Mouse (Mus musculus): ENCODE measurements around the gene Rcvrn. TPM values are rescaled to one million over a fixed set of nuclear protein-coding genes. Genes with fewer than 3 reads are reported as not detected.

Rcvrn gene
- polyA plus RNA-seq, 1 experiment from 2014 or later, result not detected

DNA sequence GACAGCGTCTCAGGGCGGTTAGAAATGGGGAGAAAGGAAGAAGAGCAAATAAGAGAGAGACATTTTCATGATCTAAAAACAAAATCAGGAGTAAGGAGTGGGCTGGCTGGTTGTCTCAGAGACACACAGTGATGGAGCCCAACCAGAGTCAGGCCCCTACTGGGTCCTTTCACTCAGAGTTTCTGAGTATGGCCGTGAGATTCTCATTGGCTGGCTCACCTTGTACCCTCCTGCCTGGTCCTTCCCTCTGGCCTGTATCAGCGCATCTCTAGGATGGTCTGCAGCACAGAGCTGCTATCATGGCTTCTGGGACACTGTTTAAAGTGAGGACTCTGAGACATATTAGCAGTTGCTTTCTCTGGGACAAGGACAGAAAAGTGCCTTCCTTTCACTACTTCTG lies 40.6 kb upstream of the Rcvrn start:
- 85% methylated on average over 4 of the region's 4 CpGs for WGBS
- Histone ChIP-seq H3K9me3 (ENCODE audit: control insufficient read depth, low read length) (no peaks in the 10 kb centered on the region), H3K36me3 (ENCODE audit: control insufficient read depth, insufficient read depth, low read length) (no peaks in the 10 kb centered on the region), H3K4me1 (ENCODE audit: control insufficient read depth, insufficient read depth, low read depth, low read length) (peaks cover 24% of the 10 kb centered on the region), H3K4me2 (ENCODE audit: low read length) (no peak overlapping the region), H3K27ac (ENCODE audit: low read depth, low read length) (no peak overlapping the region), H3K4me3 (ENCODE audit: low read length) (no peak overlapping the region), H3K27me3 (replicated peaks; ENCODE audit: control insufficient read depth, insufficient read depth, low read length) (no peaks in the 10 kb centered on the region), H3K9ac (ENCODE audit: low read depth, low read length) (no peak overlapping the region)
- no peak for ATAC-seq

DNA sequence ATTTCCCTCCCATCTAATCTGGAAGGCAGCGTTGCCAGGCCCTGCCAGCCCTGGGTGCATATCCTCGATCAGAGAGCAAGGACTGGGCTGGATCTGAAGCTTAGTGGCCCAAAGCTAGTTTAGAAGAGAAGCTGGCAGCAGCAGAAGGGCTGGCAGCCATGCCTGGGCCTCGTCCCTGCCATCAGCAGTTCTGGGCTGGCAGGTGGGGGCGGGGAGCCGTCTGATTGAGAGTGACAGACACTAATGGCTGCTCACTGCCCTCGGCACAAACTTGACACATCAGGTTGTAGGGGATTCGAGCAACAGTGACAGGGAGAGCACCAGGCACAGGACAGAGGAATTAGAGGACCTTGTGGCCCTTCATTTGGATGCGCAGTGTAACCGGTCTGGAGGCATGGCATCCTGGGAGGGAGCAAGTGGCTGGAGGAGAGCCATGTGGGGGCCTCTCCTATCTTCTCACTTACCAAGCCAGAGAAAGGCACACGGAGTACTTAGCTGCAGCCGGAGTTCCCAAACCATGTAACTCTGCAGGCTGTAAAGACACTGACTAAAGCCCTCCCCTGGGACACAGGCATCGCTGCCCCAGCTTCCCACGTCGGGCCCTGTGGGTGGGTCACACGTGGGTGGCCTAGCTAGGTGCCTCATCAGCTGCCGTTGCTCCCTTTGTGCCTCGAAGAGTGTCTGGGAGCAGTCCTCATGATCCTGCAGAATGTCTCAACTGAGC lies 39.7 kb upstream of the Rcvrn start:
- peak overlapping the region; percentile 32; the same call in 1 of the 2 replicates for H3K9ac ChIP-seq (ENCODE audit: low read depth, low read length)
- H3K4me1 ChIP-seq (ENCODE audit: control insufficient read depth, insufficient read depth, low read depth, low read length), result peaks cover 24% of the 10 kb centered on the region
- H3K27me3 ChIP-seq (replicated peaks; ENCODE audit: control insufficient read depth, insufficient read depth, low read length), result no peaks in the 10 kb centered on the region
- no peak overlapping the region for H3K4me2 ChIP-seq (ENCODE audit: low read length)
- H3K36me3 ChIP-seq (ENCODE audit: control insufficient read depth, insufficient read depth, low read length), result no peaks in the 10 kb centered on the region; the same call in 1 of the 2 replicates
- ATAC-seq, result peak; percentile 35; the same call in 1 of the 2 replicates
- H3K4me3 ChIP-seq (ENCODE audit: low read length), result no peak overlapping the region
- no peak overlapping the region; the same call in 1 of the 2 replicates for H3K27ac ChIP-seq (ENCODE audit: low read depth, low read length)
- 58% methylated on average over 17 of the region's 17 CpGs for WGBS
- no peaks in the 10 kb centered on the region for H3K9me3 ChIP-seq (ENCODE audit: control insufficient read depth, low read length)

DNA sequence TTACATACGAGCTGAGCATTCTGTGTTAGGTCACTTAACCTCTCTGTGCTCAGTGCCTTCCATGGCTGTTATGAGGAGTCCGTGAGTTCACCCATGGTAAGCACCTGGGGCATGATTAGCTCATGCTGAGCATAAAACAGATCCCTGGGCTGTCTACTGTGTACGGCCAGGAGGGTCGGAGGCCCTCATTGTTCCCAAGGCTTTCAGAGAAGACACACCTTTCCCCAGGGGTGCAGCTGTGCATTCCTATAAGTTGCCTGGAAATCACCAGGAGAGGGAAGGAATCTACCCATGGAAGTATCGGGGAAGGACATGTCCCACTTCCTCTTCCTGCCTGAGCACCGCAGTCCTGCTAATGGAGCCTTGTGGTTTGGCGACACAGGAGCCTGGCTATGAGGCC lies 38.8 kb upstream of the Rcvrn start:
- Histone ChIP-seq H3K9ac (ENCODE audit: low read depth, low read length) (no peak overlapping the region), H3K27me3 (replicated peaks; ENCODE audit: control insufficient read depth, insufficient read depth, low read length) (no peaks in the 10 kb centered on the region), H3K9me3 (ENCODE audit: control insufficient read depth, low read length) (no peaks in the 10 kb centered on the region), H3K36me3 (ENCODE audit: control insufficient read depth, insufficient read depth, low read length) (no peaks in the 10 kb centered on the region; the same call in 1 of the 2 replicates), H3K4me2 (ENCODE audit: low read length) (no peak overlapping the region), H3K4me3 (ENCODE audit: low read length) (no peak overlapping the region), H3K4me1 (ENCODE audit: control insufficient read depth, insufficient read depth, low read depth, low read length) (peaks cover 24% of the 10 kb centered on the region), H3K27ac (ENCODE audit: low read depth, low read length) (no peak overlapping the region)
- 84% methylated on average over 7 of the region's 7 CpGs for WGBS
- no peak for ATAC-seq

DNA sequence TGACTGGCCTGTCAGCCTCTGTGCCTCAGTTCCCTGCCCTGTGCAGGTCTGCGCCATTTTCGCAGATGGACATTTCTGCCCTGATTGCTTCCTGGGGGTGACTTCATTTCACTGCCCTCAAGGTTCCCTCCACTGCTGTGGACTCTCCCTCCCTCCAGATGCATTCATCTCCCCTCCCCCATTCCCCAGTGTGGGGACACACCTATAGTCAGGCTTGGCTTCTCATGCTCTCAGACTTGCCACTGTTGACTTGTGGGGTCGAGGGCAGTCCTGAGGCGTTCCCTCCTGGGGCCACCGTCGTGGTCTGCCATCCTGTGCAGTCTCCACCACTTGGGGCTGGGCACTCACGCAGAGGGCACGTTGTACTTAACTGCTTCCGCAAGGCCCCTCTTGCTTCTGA lies 38.3 kb upstream of the Rcvrn start:
- 86% methylated on average over 9 of the region's 9 CpGs for WGBS

DNA sequence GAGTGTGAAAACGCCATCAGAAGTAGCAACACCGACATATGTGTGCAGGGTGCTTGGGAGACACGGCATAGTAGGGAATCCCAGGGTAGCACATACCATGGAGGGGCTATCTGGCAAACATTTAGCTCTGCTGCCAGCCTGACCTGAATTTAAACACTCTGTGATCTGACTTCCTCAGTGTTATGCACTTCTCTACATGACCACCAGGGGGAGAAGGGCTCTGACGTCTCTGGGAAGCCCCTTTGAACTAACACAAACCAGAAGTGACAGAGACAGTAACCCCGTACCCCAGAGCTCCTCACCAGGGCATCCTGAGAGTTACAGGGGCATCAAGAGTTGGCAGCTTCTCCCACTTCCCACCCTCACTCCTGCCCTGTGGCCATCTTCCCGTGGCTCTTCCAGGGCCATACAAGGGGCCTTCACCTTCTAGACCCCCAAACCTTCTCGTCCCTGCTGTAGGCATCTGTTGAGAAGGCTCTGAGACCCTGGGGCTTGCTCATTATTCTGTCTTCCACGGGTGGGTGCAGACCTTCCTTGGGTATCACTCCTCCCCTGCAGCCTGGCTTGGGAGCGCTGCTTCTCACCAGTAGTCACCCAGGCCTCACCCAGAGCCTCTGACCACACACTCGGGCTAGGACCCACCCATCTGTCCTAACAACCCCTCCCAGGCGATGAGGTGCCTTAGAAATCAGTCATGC lies 37.3 kb upstream of the Rcvrn start:
- WGBS, result 47% methylated on average over 11 of the region's 11 CpGs
- 0 out of 2 replicates have a peak, but pooled peaks have one; percentile 26 for ATAC-seq
- Histone ChIP-seq H3K4me2 (ENCODE audit: low read length) (no peak overlapping the region), H3K36me3 (ENCODE audit: control insufficient read depth, insufficient read depth, low read length) (no peaks in the 10 kb centered on the region; the same call in 1 of the 2 replicates), H3K9me3 (ENCODE audit: control insufficient read depth, low read length) (no peaks in the 10 kb centered on the region), H3K4me3 (ENCODE audit: low read length) (no peak overlapping the region), H3K27ac (ENCODE audit: low read depth, low read length) (no peak overlapping the region), H3K27me3 (replicated peaks; ENCODE audit: control insufficient read depth, insufficient read depth, low read length) (no peaks in the 10 kb centered on the region), H3K9ac (ENCODE audit: low read depth, low read length) (no peak overlapping the region), H3K4me1 (ENCODE audit: control insufficient read depth, insufficient read depth, low read depth, low read length) (peaks cover 14% of the 10 kb centered on the region)

More for the DNA sequence above, 38.3 kb upstream of the Rcvrn start:
- no peaks in the 10 kb centered on the region; the same call in 1 of the 2 replicates for H3K36me3 ChIP-seq (ENCODE audit: control insufficient read depth, insufficient read depth, low read length)
- H3K9ac ChIP-seq (ENCODE audit: low read depth, low read length), result no peak overlapping the region
- no peak overlapping the region for H3K4me3 ChIP-seq (ENCODE audit: low read length)
- H3K27me3 ChIP-seq (replicated peaks; ENCODE audit: control insufficient read depth, insufficient read depth, low read length), result no peaks in the 10 kb centered on the region
- no peak for ATAC-seq
- H3K27ac ChIP-seq (ENCODE audit: low read depth, low read length), result no peak overlapping the region
- H3K4me2 ChIP-seq (ENCODE audit: low read length), result no peak overlapping the region
- no peaks in the 10 kb centered on the region for H3K9me3 ChIP-seq (ENCODE audit: control insufficient read depth, low read length)
- H3K4me1 ChIP-seq (ENCODE audit: control insufficient read depth, insufficient read depth, low read depth, low read length), result peaks cover 24% of the 10 kb centered on the region

DNA sequence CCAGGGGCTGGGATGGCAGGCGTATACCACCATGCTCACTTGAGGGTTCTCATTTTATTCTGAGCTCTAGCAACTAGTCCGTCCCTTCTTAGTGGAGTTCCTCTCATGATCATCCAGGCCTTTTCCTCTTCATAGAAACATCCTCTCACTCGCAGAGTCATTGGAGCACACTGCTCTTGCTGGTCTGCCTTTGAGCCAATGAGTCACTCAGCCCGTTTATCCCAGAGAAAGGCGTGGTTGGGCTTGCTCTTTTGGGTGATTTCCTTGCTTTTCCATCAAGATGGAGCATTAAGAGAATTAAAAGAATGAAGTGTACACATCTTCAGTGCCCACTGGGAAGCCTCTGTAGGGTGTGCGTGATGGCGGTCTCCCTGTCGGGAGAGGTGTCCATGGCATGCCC lies 33.7 kb upstream of the Rcvrn start:
- 94% methylated on average over 8 of the region's 8 CpGs for WGBS
- no peak for ATAC-seq
- no peak overlapping the region for H3K4me2 ChIP-seq (ENCODE audit: low read length)
- H3K9ac ChIP-seq (ENCODE audit: low read depth, low read length), result no peak overlapping the region
- H3K36me3 ChIP-seq (ENCODE audit: control insufficient read depth, insufficient read depth, low read length), result no peaks in the 10 kb centered on the region; the same call in 1 of the 2 replicates
- H3K27me3 ChIP-seq (replicated peaks; ENCODE audit: control insufficient read depth, insufficient read depth, low read length), result no peaks in the 10 kb centered on the region
- no peak overlapping the region for H3K4me3 ChIP-seq (ENCODE audit: low read length)
- no peaks in the 10 kb centered on the region for H3K9me3 ChIP-seq (ENCODE audit: control insufficient read depth, low read length)
- H3K27ac ChIP-seq (ENCODE audit: low read depth, low read length), result no peak overlapping the region
- H3K4me1 ChIP-seq (ENCODE audit: control insufficient read depth, insufficient read depth, low read depth, low read length), result no peaks in the 10 kb centered on the region

DNA sequence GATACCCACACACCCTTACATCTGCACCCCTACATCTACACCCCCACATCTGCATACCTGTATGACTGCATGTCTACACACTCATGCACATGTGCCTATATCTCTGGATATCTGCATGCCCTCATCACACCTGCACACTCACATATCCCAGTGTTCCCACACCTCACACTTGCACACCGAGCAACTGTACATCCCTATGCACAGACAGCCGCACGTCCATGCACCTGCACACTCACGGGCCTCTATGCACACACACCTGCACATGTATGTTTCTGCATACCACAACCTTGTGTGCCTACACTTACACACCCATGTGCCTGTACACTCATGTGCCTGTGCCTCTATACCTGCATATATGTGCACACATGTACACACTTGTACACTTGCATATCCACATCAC lies 31.7 kb upstream of the Rcvrn start:
- no peak overlapping the region for H3K4me3 ChIP-seq (ENCODE audit: low read length)
- peaks cover 8% of the 10 kb centered on the region for H3K4me1 ChIP-seq (ENCODE audit: control insufficient read depth, insufficient read depth, low read depth, low read length)
- 96% methylated on average over 4 of the region's 4 CpGs for WGBS
- no peak overlapping the region for H3K9ac ChIP-seq (ENCODE audit: low read depth, low read length)
- no peak for ATAC-seq
- no peaks in the 10 kb centered on the region for H3K9me3 ChIP-seq (ENCODE audit: control insufficient read depth, low read length)
- H3K4me2 ChIP-seq (ENCODE audit: low read length), result no peak overlapping the region
- no peaks in the 10 kb centered on the region; the same call in 1 of the 2 replicates for H3K36me3 ChIP-seq (ENCODE audit: control insufficient read depth, insufficient read depth, low read length)
- H3K27me3 ChIP-seq (replicated peaks; ENCODE audit: control insufficient read depth, insufficient read depth, low read length), result no peaks in the 10 kb centered on the region
- no peak overlapping the region for H3K27ac ChIP-seq (ENCODE audit: low read depth, low read length)

DNA sequence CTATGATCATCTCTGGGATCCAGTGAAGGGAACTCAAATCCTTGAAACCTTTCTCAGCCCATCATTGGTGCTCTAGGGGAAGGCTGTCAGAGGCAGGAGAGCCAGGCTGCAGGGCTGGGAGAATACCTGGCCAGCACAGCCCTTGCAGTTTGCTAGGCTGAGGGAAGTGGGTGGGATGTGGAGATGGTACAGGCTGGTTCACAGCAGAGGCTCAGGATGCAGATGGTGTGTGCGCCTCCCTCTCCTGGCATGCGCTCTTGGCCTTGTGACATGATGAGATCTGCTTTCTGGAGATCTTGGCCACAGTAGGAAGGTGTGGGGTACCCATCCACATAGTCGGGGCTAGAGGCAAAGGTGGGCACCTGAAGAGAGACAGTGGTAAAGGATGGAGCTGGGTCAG lies 30.9 kb upstream of the Rcvrn start:
- Histone ChIP-seq H3K9me3 (ENCODE audit: control insufficient read depth, low read length) (no peaks in the 10 kb centered on the region), H3K27ac (ENCODE audit: low read depth, low read length) (no peak overlapping the region), H3K36me3 (ENCODE audit: control insufficient read depth, insufficient read depth, low read length) (no peaks in the 10 kb centered on the region; the same call in 1 of the 2 replicates), H3K4me2 (ENCODE audit: low read length) (no peak overlapping the region), H3K4me3 (ENCODE audit: low read length) (no peak overlapping the region), H3K4me1 (ENCODE audit: control insufficient read depth, insufficient read depth, low read depth, low read length) (peaks cover 8% of the 10 kb centered on the region), H3K9ac (ENCODE audit: low read depth, low read length) (no peak overlapping the region), H3K27me3 (replicated peaks; ENCODE audit: control insufficient read depth, insufficient read depth, low read length) (no peaks in the 10 kb centered on the region)
- WGBS, result 80% methylated on average over 3 of the region's 3 CpGs
- no peak for ATAC-seq

DNA sequence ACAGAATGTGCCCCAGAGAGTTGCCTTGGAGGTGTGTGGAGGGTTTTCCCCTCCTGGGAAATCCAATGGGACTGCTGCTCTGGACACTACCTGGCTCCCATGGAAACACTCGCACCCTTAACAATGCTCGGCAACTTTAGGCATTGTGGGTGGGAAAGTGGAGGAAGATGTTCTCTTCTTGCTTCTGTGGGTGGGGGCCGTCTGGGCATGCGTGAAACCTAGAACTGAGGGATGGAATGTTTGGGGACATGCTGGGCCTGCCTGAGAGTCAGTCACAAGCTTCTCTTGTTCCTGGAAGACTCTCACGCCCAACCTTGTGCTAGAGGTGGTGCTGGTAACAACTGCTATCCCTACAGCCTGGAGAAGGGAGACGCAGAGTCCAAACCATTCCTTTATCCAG lies 30.2 kb upstream of the Rcvrn start:
- H3K27me3 ChIP-seq (replicated peaks; ENCODE audit: control insufficient read depth, insufficient read depth, low read length), result no peaks in the 10 kb centered on the region
- no peaks in the 10 kb centered on the region for H3K9me3 ChIP-seq (ENCODE audit: control insufficient read depth, low read length)
- H3K36me3 ChIP-seq (ENCODE audit: control insufficient read depth, insufficient read depth, low read length), result no peaks in the 10 kb centered on the region; the same call in 1 of the 2 replicates
- no peak overlapping the region for H3K9ac ChIP-seq (ENCODE audit: low read depth, low read length)
- ATAC-seq, result no peak
- no peak overlapping the region for H3K27ac ChIP-seq (ENCODE audit: low read depth, low read length)
- peaks cover 8% of the 10 kb centered on the region for H3K4me1 ChIP-seq (ENCODE audit: control insufficient read depth, insufficient read depth, low read depth, low read length)
- no peak overlapping the region for H3K4me3 ChIP-seq (ENCODE audit: low read length)
- 82% methylated on average over 6 of the region's 6 CpGs for WGBS
- no peak overlapping the region for H3K4me2 ChIP-seq (ENCODE audit: low read length)
